Mouse (Mus musculus) stomach, postnatal 0 days (tissue): ENCODE results near the gene Pomc.

ENCODE experiments used
- CTCF ChIP-seq: IDR thresholded peaks from 2 replicates; pipeline ENCODE4 v1.5.1; 2016; ENCODE audit warnings: antibody characterized with exemption, low read depth, mild to moderate bottlenecking, moderate library complexity
- EP300 ChIP-seq: optimal IDR thresholded peaks from 2 replicates; pipeline ENCODE3; 2016; ENCODE audit warnings: antibody characterized with exemption

DNA sequence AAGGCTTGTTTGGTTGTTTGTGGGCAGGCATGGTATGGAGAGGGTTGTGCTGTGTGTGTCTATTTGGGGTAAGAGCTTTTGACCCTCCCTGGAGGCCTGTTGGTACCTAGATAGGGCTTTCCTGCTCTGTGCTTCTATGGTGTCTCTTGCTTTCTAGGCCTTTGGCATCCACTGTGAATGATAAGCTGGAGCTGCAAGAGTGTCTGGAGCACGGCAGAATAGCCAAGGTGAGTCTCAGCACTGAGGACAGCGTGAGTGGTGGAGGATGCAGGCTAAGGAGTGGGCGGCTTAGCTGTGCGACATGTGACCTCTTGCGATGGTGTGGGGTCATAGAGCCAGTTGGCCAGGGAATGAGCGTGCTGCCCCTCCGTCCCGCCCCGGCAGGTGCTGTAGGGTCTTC is 49.3 kb upstream of the Pomc start:
- TF ChIP-seq CTCF, result no peak
- TF ChIP-seq EP300, result no peak
